Mouse (Mus musculus) CH12.LX (cell line): Measurements from ENCODE around the gene Rhbdl1. TPM values are rescaled to one million over a fixed set of nuclear protein-coding genes. Genes with fewer than 3 reads are reported as not detected.

Experiments used
- DNase-seq: peaks from one replicate; pipeline ENCODE4 v3.0.0-alpha.2; 2013; ENCODE audit errors: extremely low read depth
- H3K27ac ChIP-seq: 2 replicates; pipeline ENCODE4 v1.5.1; 2012; ENCODE audit warnings: low read depth, mild to moderate bottlenecking, control low read depth, moderate library complexity; ENCODE audit not compliant: insufficient read depth
- H3K27me3 ChIP-seq: replicated peaks from 2 replicates; pipeline ENCODE3; 2012; ENCODE audit warnings: inconsistent platforms
- H3K36me3 ChIP-seq, 2 experiments: replicated peaks in 1 of 2; 2 replicates each; pipeline versions ENCODE3 to v1.6.1; 2012; ENCODE audit warnings: inconsistent platforms in 1 of 2, low read length in 1 of 2, mild to moderate bottlenecking in 1 of 2, mixed read lengths in 1 of 2, moderate library complexity in 1 of 2; ENCODE audit not compliant: control insufficient read depth in 1 of 2, insufficient read depth in 1 of 2
- H3K4me1 ChIP-seq, 2 experiments: 2 replicates each; pipeline ENCODE4 v1.6.1; 2012; ENCODE audit warnings: inconsistent platforms in 1 of 2, moderate library complexity in 1 of 2; ENCODE audit not compliant: insufficient read depth in 2 of 2, control insufficient read depth in 1 of 2
- H3K4me2 ChIP-seq: 2 replicates; pipeline ENCODE4 v1.6.1; 2012; ENCODE audit warnings: low read depth, mild to moderate bottlenecking, control low read depth; ENCODE audit not compliant: poor library complexity, insufficient read depth, severe bottlenecking
- H3K4me3 ChIP-seq, 3 experiments: fragments of 150-350 bp in 1 of 3; sonication (generic) in 1 of 3; replicated peaks in 1 of 3; 2 replicates each; pipeline versions ENCODE3 to v1.5.1; 2011 to 2012; ENCODE audit warnings: low read depth in 2 of 3, low read length in 2 of 3, mild to moderate bottlenecking in 2 of 3, moderate library complexity in 2 of 3, control low read depth in 1 of 3, improper control_type of control experiment in 1 of 3, inconsistent platforms in 1 of 3, mixed read lengths in 1 of 3; ENCODE audit not compliant: poor library complexity in 1 of 3
- H3K79me2 ChIP-seq: replicated peaks from 2 replicates; pipeline ENCODE4 v1.6.1; 2012; ENCODE audit warnings: mild to moderate bottlenecking, moderate library complexity; ENCODE audit not compliant: control insufficient read depth, poor library complexity, insufficient read depth, severe bottlenecking; ENCODE audit errors: extremely low read depth
- H3K9ac ChIP-seq: 2 replicates; pipeline ENCODE4 v1.6.1; 2012; ENCODE audit warnings: low read depth, mild to moderate bottlenecking, control low read depth, moderate library complexity; ENCODE audit not compliant: insufficient read depth
- H3K9me3 ChIP-seq: replicated peaks from 2 replicates; pipeline ENCODE3; 2012; ENCODE audit warnings: low read length, inconsistent platforms, mixed read lengths
- BHLHE40 ChIP-seq: IDR thresholded peaks from 2 replicates; pipeline ENCODE4 v1.6.1; 2011; ENCODE audit warnings: mild to moderate bottlenecking, low read depth, low read length, improper control_type of control experiment
- CHD1 ChIP-seq: IDR thresholded peaks from 2 replicates; pipeline ENCODE4 v1.6.1; 2012; ENCODE audit warnings: low read depth, low read length, improper control_type of control experiment, inconsistent platforms
- CHD2 ChIP-seq: IDR thresholded peaks from 2 replicates; pipeline ENCODE4 v1.6.1; 2011; ENCODE audit warnings: low read length, improper control_type of control experiment
- CTCF ChIP-seq, 2 experiments: IDR thresholded peaks in 1 of 2; conservative IDR thresholded peaks in 1 of 2; 2 replicates each; pipeline ENCODE4 v1.5.1; 2011 to 2012; ENCODE audit warnings: low read depth in 2 of 2, low read length in 2 of 2, improper control_type of control experiment in 1 of 2, inconsistent platforms in 1 of 2, mild to moderate bottlenecking in 1 of 2, moderate library complexity in 1 of 2
- ELF1 ChIP-seq: IDR thresholded peaks from 2 replicates; pipeline ENCODE4 v1.6.1; 2014; ENCODE audit warnings: low read depth, mild to moderate bottlenecking, inconsistent platforms, low read length, improper control_type of control experiment
- EP300 ChIP-seq: IDR thresholded peaks from 2 replicates; pipeline ENCODE4 v1.6.1; 2011; ENCODE audit warnings: low read length, improper control_type of control experiment
- ETS1 ChIP-seq: conservative IDR thresholded peaks from 2 replicates; pipeline ENCODE4 v1.6.1; 2012; ENCODE audit warnings: low read depth, mild to moderate bottlenecking, inconsistent platforms, low read length, improper control_type of control experiment, moderate library complexity
- GABPA ChIP-seq: IDR thresholded peaks from 2 replicates; pipeline ENCODE4 v1.6.1; 2012; ENCODE audit warnings: low read depth, low read length, improper control_type of control experiment, inconsistent platforms; ENCODE audit not compliant: insufficient replicate concordance
- HCFC1 ChIP-seq: IDR thresholded peaks from 2 replicates; pipeline ENCODE4 v1.6.1; 2012; ENCODE audit warnings: low read depth, mild to moderate bottlenecking, inconsistent platforms, low read length, improper control_type of control experiment
- IRF4 ChIP-seq: IDR thresholded peaks from 2 replicates; pipeline ENCODE4 v1.6.1; 2014; ENCODE audit warnings: low read depth, mild to moderate bottlenecking, inconsistent platforms, low read length, improper control_type of control experiment
- JUN ChIP-seq: IDR thresholded peaks from 2 replicates; pipeline ENCODE4 v1.6.1; 2011; ENCODE audit warnings: low read depth, mild to moderate bottlenecking, low read length, improper control_type of control experiment, moderate library complexity; ENCODE audit not compliant: insufficient read depth
- JUND ChIP-seq: conservative IDR thresholded peaks from 2 replicates; pipeline ENCODE4 v1.6.1; 2011; ENCODE audit warnings: low read depth, low read length, improper control_type of control experiment
- KAT2A ChIP-seq: IDR thresholded peaks from 2 replicates; pipeline ENCODE4 v1.6.1; 2012; ENCODE audit warnings: low read length, improper control_type of control experiment, inconsistent platforms; ENCODE audit not compliant: insufficient replicate concordance
- MAX ChIP-seq: IDR thresholded peaks from 2 replicates; pipeline ENCODE4 v1.6.1; 2011; ENCODE audit warnings: low read length, improper control_type of control experiment
- MAZ ChIP-seq: IDR thresholded peaks from 2 replicates; pipeline ENCODE4 v1.6.1; 2012; ENCODE audit warnings: low read depth, mild to moderate bottlenecking, inconsistent platforms, low read length, improper control_type of control experiment, moderate library complexity
- MEF2A ChIP-seq: IDR thresholded peaks from 2 replicates; pipeline ENCODE4 v1.6.1; 2014; ENCODE audit warnings: low read depth, mild to moderate bottlenecking, inconsistent platforms, low read length, improper control_type of control experiment, borderline replicate concordance
- MXI1 ChIP-seq: IDR thresholded peaks from 2 replicates; pipeline ENCODE4 v1.6.1; 2011; ENCODE audit warnings: mild to moderate bottlenecking, low read depth, low read length, improper control_type of control experiment
- MYC ChIP-seq: IDR thresholded peaks from 2 replicates; pipeline ENCODE4 v1.6.1; 2011; ENCODE audit warnings: low read depth, mild to moderate bottlenecking, improper control_type of control experiment, low read length
- NELFE ChIP-seq: IDR thresholded peaks from 2 replicates; pipeline ENCODE4 v1.6.1; 2011; ENCODE audit warnings: low read depth, low read length, improper control_type of control experiment
- NRF1 ChIP-seq: IDR thresholded peaks from 2 replicates; pipeline ENCODE4 v1.6.1; 2014; ENCODE audit warnings: low read depth, mild to moderate bottlenecking, inconsistent platforms, low read length, improper control_type of control experiment, moderate library complexity
- PAX5 ChIP-seq: IDR thresholded peaks from 2 replicates; pipeline ENCODE4 v1.6.1; 2012; ENCODE audit warnings: low read length, inconsistent platforms, mixed read lengths
- POLR2A ChIP-seq: IDR thresholded peaks from 2 replicates; pipeline ENCODE4 v1.6.1; 2011; ENCODE audit warnings: low read depth, mild to moderate bottlenecking, improper control_type of control experiment, low read length
- POLR2AphosphoS2 ChIP-seq: IDR thresholded peaks from 2 replicates; pipeline ENCODE4 v1.6.1; 2011; ENCODE audit warnings: low read depth, low read length, improper control_type of control experiment
- RAD21 ChIP-seq: IDR thresholded peaks from 2 replicates; pipeline ENCODE4 v1.6.1; 2011; ENCODE audit warnings: low read depth, mild to moderate bottlenecking, low read length, improper control_type of control experiment, moderate library complexity
- RCOR1 ChIP-seq: conservative IDR thresholded peaks from 2 replicates; pipeline ENCODE4 v1.6.1; 2012; ENCODE audit warnings: low read depth, mild to moderate bottlenecking, inconsistent platforms, low read length, improper control_type of control experiment
- SIN3A ChIP-seq: IDR thresholded peaks from 2 replicates; pipeline ENCODE4 v1.6.1; 2012; ENCODE audit warnings: low read length, improper control_type of control experiment, inconsistent platforms
- SMC3 ChIP-seq: IDR thresholded peaks from 2 replicates; pipeline ENCODE4 v1.6.1; 2011; ENCODE audit warnings: low read depth, low read length, improper control_type of control experiment
- TBP ChIP-seq: conservative IDR thresholded peaks from 2 replicates; pipeline ENCODE4 v1.6.1; 2011; ENCODE audit warnings: low read depth, low read length, improper control_type of control experiment
- TCF12 ChIP-seq: IDR thresholded peaks from 2 replicates; pipeline ENCODE4 v1.6.1; 2014; ENCODE audit warnings: low read depth, mild to moderate bottlenecking, inconsistent platforms, low read length, improper control_type of control experiment
- UBTF ChIP-seq: IDR thresholded peaks from 2 replicates; pipeline ENCODE4 v1.6.1; 2012; ENCODE audit warnings: low read depth, mild to moderate bottlenecking, inconsistent platforms, low read length, improper control_type of control experiment, moderate library complexity
- USF2 ChIP-seq: conservative IDR thresholded peaks from 2 replicates; pipeline ENCODE4 v1.6.1; 2011; ENCODE audit warnings: low read depth, low read length, improper control_type of control experiment
- ZC3H11A ChIP-seq: IDR thresholded peaks from 2 replicates; pipeline ENCODE4 v1.6.1; 2012; ENCODE audit warnings: low read depth, mild to moderate bottlenecking, inconsistent platforms, low read length, improper control_type of control experiment
- ZKSCAN1 ChIP-seq: IDR thresholded peaks from 2 replicates; pipeline ENCODE4 v1.6.1; 2012; ENCODE audit warnings: low read depth, inconsistent platforms, low read length, improper control_type of control experiment, borderline replicate concordance
- ZMIZ1 ChIP-seq: IDR thresholded peaks from 2 replicates; pipeline ENCODE4 v1.6.1; 2012; ENCODE audit warnings: low read depth, mild to moderate bottlenecking, inconsistent platforms, low read length, improper control_type of control experiment
- dilution Hi-C: fragments of 300-500 bp; cut with MboI; formaldehyde crosslinking; loops from 2 replicates; pipeline ENCODE4 v1.14.3; 2020; ENCODE audit warnings: low sequenced_read_pairs; ENCODE audit not compliant: extremely low pct_unique_long_range_greater_than_20kb, extremely low pct_ligation_motif_present
- in situ Hi-C: fragments of 300-500 bp; cut with MboI; formaldehyde crosslinking; loops from 3 replicates; pipeline ENCODE4 v1.14.3; 2019; ENCODE audit warnings: low sequenced_read_pairs, low pct_ligation_motif_present, low pct_unique_long_range_greater_than_20kb, mixed read lengths
- polyA plus RNA-seq: library from polyadenylated mRNA; unstranded; fragments of >175 nt; gene quantifications from 2 replicates; pipeline ENCODE4 v1.2.1, GENCODE M21; 2012; ENCODE audit warnings: low read depth; ENCODE audit not compliant: insufficient read length
- total RNA-seq, 2 experiments: library from RNA; depleted of rRNA; stranded (reverse); fragments of 300-350 nt in 1 of 2; fragments of >200 nt in 1 of 2; gene quantifications; 2 replicates each; pipeline ENCODE4 v1.2.3; 2012 to 2014

Gene Rhbdl1
- total and polyA plus RNA-seq, 3 experiments = 1.9 to 2.8 TPM; not detected in 1

GRCm38 (mm10) chr17:25792615-25793014 is 44.5 kb downstream of the Rhbdl1 start, which contains the start of gene Fam173a (continued):
- TF ChIP-seq CHD2 (no peak; the same call in 1 of the 2 replicates), CTCF (conservative IDR thresholded peaks at IDR 0.05 in 1 of 2, IDR thresholded peaks at IDR 0.05 in 1 of 2; ENCODE audit: low read depth in 2 of 2, low read length in 2 of 2) (no peak), TCF12 (peak; percentile 22; the same call in 1 of the 2 replicates), ZKSCAN1 (no peak), POLR2AphosphoS2 (no peak), GABPA (no peak), POLR2A (no peak), ZC3H11A (no peak)

- peaks cover 14 to 29% of the 10 kb centered on the region in 2 experiments for H3K4me1 ChIP-seq
- no peaks in the 10 kb centered on the region for H3K27me3 ChIP-seq
- dilution Hi-C loops (no loop called here), in situ Hi-C loops (loop anchor here (10.0 kb wide), 1 partner anchor 57 kb away; the partner anchor contains the start of gene Mslnl)
- H3K4me3 ChIP-seq = peak overlapping the region; percentile 67 to 83 (median 76)
- H3K36me3 ChIP-seq = peaks cover 17 to 44% of the 10 kb centered on the region in 2 experiments
- peak overlapping the region; percentile 42 for H3K9ac ChIP-seq
- H3K4me2 ChIP-seq = peak overlapping the region; percentile 71; the same call in 1 of the 2 replicates
- H3K79me2 ChIP-seq = 0 out of 2 replicates have a peak, but pooled peaks cover 3% of the 10 kb centered on the region
- H3K27ac ChIP-seq = peak overlapping the region; percentile 67
- no peaks in the 10 kb centered on the region for H3K9me3 ChIP-seq
- peak; percentile 84 for DNase-seq
- no peak for TF ChIP-seq BHLHE40
- no peak for TF ChIP-seq ZC3H11A
- peak; percentile 84 for TF ChIP-seq RCOR1
- no peak; the same call in 1 of the 2 replicates for TF ChIP-seq USF2
- peak; percentile 60; the same call in 1 of the 2 replicates for TF ChIP-seq MEF2A
- TF ChIP-seq IRF4 = peak; percentile 79
- peak; percentile 86 for TF ChIP-seq TCF12
- TF ChIP-seq NELFE = 0 out of 2 replicates have a peak, but pooled peaks have one; percentile 76
- no peak for TF ChIP-seq EP300
- peak; percentile 77 for TF ChIP-seq ELF1
- peak; percentile 24; the same call in 1 of the 2 replicates for TF ChIP-seq GABPA
- no peak for TF ChIP-seq JUND
- TF ChIP-seq POLR2A = peak; percentile 79
- TF ChIP-seq CHD1 = no peak
- TF ChIP-seq RAD21 = no peak
- 0 out of 2 replicates have a peak, but pooled peaks have one; percentile 36 for TF ChIP-seq POLR2AphosphoS2
- TF ChIP-seq SMC3 = no peak
- TF ChIP-seq SIN3A = peak; percentile 94; the same call in 1 of the 2 replicates
- TF ChIP-seq NRF1 = peak; percentile 46
- peak; percentile 81 for TF ChIP-seq CHD2
- TF ChIP-seq MYC = 0 out of 2 replicates have a peak, but pooled peaks have one; percentile 12
- peak; percentile 92 for TF ChIP-seq HCFC1
- TF ChIP-seq MXI1 = peak; percentile 83
- TF ChIP-seq ETS1 = no peak
- peak; percentile 74; the same call in 1 of the 2 replicates for TF ChIP-seq MAZ
- TF ChIP-seq PAX5 = no peak
- TF ChIP-seq ZMIZ1 = peak; percentile 85
- TF ChIP-seq CTCF (conservative IDR thresholded peaks at IDR 0.05 in 1 of 2, IDR thresholded peaks at IDR 0.05 in 1 of 2; ENCODE audit: low read depth in 2 of 2, low read length in 2 of 2) = no peak
- peak; percentile 55; the same call in 1 of the 2 replicates for TF ChIP-seq MAX
- TF ChIP-seq JUN = no peak
- TF ChIP-seq KAT2A = peak; percentile 83; the same call in 1 of the 2 replicates
- peak; percentile 23; the same call in 1 of the 2 replicates for TF ChIP-seq UBTF
- TF ChIP-seq TBP = peak; percentile 63; the same call in 1 of the 2 replicates
Observed at GRCm38 (mm10) chr17:25791843-25792527, 45.1 kb downstream of the Rhbdl1 start.
